Mouse (Mus musculus): ENCODE results near the gene Arl3.

DNA sequence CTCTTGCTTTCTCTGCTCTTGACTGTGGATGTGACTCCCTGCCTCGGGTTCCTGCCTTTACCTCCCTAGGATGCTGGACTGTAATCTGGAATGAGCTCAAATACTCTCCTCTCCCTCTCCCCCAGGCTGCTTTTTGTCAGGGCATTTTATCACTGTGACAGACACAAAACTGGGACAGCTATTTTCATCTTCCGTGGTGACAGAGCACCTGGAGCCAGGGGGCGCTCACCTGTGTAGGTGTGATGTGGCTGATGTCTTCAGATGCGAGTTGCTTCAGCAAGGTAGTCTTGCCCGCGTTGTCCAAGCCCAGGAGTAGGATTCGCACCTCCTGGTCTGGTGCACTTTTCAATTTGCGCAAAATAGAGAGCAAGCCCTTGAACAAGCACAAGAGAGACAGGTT lies 15.0 kb downstream of the Arl3 start:
- no peak for TF ChIP-seq POLR2A (IDR thresholded peaks at IDR 0.05; ENCODE audit: control insufficient read depth, low read depth, low read length)
- no peak for TF ChIP-seq CTCF (IDR thresholded peaks at IDR 0.05; ENCODE audit: control insufficient read depth, insufficient read depth, insufficient replicate concordance, low read depth, low read length)
